Mouse (Mus musculus) mesoderm, embryonic 11.5 days (tissue): Measurements from ENCODE around the gene Ccdc12.

Experiments
- DNase-seq: peaks from one replicate; pipeline ENCODE4 v3.0.0-alpha.2; 2012; ENCODE audit warnings: low read depth, low spot score

Gene Ccdc12

DNA sequence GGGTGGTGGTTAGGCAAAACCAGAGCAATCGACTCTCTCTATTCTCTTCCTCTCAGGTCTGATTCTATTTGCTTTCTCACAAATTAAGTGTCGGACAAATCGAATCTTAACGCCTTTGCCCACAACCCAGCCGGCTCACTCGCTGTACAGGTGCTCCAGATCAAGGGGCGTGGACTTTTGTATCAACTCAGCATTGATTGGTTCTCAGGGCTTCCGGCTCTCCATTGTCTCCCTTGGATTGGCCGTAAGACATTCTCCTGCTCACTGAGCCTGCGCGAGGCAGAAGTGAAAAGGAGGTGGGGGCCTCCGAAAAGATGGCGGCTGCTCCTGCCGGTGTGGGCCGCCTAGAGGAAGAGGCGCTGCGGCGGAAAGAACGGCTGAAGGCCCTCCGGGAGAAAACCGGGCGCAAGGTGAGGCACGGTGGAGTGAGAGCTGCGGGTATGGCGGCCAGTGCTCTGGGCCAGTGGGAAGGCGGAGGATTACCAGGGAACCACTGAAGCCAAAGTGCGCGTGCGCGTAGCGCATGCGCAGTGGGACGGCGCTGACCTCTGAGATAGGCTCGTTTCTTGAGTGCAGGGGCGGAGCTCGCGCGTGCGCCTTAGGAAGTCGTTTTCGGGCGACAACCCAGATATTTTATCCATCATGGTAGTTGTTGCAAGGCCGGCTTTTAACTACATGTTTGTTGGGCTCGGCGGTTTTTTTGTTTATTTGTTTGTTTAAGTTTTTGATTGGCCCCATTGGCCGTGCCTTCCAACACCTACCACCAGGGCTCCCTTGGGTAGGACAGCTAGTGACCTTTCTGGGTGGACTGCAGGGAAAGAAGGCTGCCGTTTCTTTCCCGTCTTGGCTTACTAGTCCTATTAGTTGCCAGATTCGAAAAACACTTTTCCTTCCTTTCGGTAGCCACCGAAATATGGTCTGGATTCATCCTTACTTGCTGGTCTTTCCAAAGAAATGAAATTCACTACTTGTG, at the start of gene Ccdc12:
Gene Ccdc12 (plus strand): TSS at position 255 of the 973 bp plus-strand sequence.
- peak; percentile 98 for DNase-seq

DNA sequence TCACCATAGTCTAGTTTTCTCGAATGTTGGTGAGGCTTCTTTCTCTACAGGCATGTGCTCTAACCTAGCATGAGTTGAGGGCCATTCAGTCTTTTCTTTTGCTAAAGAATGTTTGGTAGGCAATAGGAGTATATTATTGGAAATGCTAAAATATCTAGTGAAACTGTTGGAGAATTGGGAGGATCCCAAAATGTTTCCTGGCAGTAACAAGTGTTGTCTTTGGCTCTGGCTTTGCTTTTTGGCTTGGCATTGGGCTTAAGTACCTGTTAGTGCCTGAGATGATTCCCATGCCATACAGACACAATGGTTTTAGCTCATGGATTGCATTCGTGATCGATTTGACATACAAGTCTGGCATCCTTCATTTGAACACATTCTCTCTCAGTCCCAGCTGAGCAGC, 44.8 kb upstream of the Ccdc12 start:
- no peak for DNase-seq

DNA sequence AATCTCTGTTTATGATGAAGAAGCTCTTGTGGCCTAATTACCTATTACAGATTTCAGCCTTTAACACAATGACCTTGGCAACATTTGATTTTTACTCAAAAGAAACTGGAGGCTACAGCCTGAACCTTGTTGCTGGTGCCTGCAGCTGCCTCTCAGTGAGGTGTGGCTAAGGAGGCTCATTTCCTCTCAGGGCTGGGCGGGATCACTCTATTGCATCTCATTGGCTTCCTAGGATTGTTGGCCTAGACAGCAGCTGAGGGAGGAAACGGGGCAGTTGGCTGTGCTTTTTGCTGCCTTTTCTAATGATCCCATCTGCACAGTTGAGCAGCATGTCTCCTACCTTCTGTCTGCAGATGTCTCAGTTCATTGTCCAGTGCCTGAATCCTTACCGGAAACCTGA, 39.2 kb upstream of the Ccdc12 start:
- no peak for DNase-seq

GRCm38 (mm10) chr9:110620180-110620579, 36.1 kb upstream of the Ccdc12 start:
- DNase-seq = no peak

- no peak for DNase-seq
Measured at GRCm38 (mm10) chr9:110620685-110621084, 35.6 kb upstream of the Ccdc12 start.

- DNase-seq = no peak
Measured at GRCm38 (mm10) chr9:110622621-110623219, 33.6 kb upstream of the Ccdc12 start.

GRCm38 (mm10) chr9:110623416-110624195, 32.7 kb upstream of the Ccdc12 start:
- no peak for DNase-seq

- peak; percentile 95 for DNase-seq
Measured at GRCm38 (mm10) chr9:110624361-110625166, 31.7 kb upstream of the Ccdc12 start, which contains the start of gene Nradd. Gene Nradd (minus strand): TSS chr9:110624452.

GRCm38 (mm10) chr9:110625350-110625908, 30.9 kb upstream of the Ccdc12 start:
- DNase-seq = no peak

DNA sequence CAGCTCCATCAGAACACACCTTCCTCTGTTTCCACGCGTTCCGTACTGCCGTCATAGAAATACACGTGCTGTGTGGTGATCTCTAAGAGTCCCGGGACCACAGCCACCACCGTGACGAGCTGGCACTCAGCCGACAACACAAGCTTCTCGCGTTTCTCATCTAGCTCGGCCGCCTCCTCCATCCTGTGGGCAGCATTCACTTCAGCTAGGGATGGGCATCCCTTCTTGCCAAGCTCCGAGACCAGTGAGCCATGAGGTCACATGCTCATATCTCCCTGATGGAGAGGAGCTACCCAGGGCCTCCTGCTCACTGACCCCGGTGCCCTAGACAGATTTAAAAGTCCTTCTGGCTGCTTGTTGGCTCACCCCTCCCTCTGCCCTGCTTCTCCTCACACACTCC, 26.1 kb upstream of the Ccdc12 start:
- DNase-seq = no peak

DNA sequence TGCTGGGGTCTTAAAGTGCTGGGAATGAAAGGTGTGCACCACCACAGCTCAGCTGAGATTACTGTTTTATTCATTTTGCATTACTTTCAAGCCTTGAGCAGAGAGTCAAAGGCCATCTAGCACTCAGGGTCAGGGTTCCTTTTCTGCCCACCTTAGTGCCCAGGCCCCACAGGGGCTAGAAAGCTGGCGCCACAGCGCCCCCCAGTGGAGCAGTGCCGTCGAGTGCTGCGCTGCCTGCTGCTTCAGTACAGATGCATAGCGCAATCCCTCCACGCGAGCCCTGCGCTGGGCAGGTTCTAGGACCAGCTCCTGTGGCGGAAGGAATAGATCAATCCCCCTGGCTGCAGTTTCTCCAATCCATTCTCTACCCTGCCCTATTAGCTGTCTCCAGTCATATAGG, 25.1 kb upstream of the Ccdc12 start:
- peak; percentile 87 for DNase-seq

DNA sequence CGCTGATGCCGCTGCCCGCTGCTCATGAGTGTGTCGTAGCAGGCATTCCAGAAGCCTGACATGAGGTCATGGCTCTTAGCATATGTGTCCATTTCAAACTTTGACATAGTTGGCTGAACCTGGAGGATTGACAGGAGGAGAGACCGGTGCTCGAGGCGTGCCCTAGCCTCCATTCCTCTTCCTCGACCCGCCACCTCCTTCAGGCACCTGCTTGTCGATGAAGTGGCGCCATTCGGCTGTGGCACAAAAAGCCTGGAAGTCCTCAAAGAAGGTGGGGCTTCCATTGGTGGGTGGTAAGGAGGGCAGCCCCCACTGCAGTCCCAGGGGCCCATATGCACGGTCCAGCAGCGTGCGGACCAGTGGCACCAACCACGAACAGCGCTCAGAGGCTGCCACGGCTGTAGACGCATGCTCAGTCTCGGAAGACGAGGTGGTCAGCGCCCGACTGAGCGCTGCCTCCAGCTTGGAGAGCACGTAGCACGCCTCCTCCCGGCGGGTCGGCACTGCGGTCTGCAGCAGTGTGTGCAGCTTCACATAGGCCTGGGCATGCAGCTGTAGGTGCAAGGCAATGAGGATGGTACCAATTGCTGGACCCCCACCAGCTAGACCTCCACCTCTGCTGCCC, 24.5 kb upstream of the Ccdc12 start:
- DNase-seq = peak; percentile 50

GRCm38 (mm10) chr9:110632671-110633070, 23.6 kb upstream of the Ccdc12 start:
- DNase-seq = no peak

- DNase-seq = no peak
Measured at GRCm38 (mm10) chr9:110633882-110634281, 22.4 kb upstream of the Ccdc12 start.

DNA sequence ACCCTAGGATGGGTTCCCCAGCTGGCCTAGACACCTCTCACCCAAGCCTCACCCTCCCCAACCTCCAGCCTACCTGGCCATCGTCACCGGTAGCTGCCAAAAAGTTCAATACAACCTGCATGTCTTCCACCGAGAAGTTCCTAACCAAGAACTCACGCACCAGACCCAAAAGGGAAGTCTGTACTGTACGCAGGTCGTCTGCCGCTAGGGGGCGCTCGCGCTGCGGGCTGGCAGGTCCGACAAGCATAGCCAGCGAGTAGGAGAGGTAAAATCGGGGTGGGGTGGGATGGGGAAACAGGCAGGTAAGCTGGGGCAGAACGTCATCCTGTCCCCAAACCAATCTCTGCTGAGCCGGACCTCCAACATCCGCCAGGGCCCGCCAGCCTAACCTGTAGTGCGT, 21.1 kb upstream of the Ccdc12 start:
- peak; percentile 87 for DNase-seq

- no peak for DNase-seq
Measured at GRCm38 (mm10) chr9:110638611-110639021, 17.7 kb upstream of the Ccdc12 start.

- DNase-seq = no peak
Measured at GRCm38 (mm10) chr9:110641006-110641405, 15.3 kb upstream of the Ccdc12 start.

DNA sequence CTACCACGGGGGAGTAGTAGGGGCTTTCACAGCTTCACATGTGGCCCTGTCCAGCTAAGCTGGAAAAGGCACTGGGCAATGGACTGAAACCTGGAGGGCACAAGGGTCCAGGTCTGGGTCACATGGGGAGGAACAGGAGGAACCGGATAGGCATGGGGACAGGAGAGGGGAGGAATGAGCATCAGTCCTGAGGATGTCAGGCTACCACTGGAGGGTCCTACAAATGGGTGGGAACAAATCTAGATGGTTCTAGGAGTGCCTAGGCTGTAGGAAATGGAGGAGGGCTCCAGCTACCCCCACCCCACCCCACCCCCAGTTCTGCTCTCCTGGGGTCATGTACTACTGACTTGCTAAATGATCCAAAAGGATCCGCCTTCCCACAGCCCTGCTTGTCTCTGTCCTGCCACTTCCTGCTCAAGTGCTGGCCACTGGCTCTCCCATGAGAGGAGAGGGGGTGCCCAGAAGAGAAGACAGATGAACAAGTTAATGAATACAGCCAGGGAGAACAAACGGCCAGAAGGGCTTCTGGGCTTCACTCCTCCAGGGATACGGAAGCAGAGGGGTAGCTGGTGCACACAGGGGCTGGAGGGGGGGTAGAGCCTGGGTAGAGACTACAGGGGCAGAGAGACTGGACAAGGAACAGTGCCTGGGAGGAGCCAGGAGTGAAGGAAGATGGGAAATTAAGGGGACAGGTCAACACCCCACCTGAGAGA, 13.3 kb upstream of the Ccdc12 start:
- no peak for DNase-seq

DNA sequence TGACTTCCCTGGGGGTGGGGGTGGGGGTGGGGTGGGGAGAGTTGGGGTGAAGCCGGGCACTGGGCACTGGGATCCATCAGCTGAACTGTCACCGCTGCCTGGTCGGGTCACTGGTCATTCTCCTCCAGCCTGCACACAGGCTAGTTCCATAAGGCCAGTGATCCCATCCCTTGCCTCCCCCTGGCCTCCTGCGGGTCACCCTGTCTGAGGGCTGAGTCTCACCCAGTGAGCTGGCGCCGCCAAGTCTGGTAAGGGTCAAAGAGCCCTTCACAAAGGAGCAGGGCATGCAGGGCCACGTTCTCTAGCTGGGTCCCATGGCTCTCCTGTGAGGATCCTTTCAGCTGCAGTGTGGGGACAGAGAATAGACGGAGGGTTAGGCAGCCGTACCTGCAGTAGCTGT, 12.5 kb upstream of the Ccdc12 start:
- DNase-seq = no peak

DNA sequence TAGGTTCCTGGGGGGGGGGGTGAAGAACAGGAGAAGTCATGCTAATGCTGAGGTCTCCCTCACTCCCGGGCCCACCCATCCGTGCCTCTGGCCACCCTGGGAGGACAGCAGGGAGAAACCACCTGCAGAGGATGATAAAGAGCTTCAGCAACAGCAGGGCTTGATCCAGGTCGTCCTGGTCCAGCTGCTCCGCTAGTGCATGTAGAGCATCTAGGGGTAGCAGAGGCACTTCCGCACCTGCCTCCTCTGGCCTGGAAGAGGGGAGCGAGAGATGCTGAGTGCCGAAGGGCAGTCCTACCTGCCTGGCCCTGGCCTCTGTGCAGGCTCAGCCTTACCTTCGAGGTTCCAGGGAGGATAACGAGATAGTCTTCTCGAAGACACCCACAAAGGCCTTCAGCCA, 12.0 kb upstream of the Ccdc12 start:
- no peak for DNase-seq
